Mouse (Mus musculus) lung, postnatal 4 days (tissue): ENCODE data around the gene Apba3.

ENCODE experiments used
- DNase-seq, 2 experiments: peaks; one replicate each; pipeline ENCODE4 v3.0.0; 2021

The Apba3 gene

GRCm38 (mm10) chr10:81306837-81307682 is 40.3 kb downstream of the Apba3 start:
- DNase-seq, result no peak

GRCm38 (mm10) chr10:81309571-81309970 is 42.8 kb downstream of the Apba3 start:
- no peak for DNase-seq

GRCm38 (mm10) chr10:81313581-81313980 is 46.8 kb downstream of the Apba3 start:
- DNase-seq, result no peak

- no peak for DNase-seq
These were observed 47.4 kb downstream of the Apba3 start for GRCm38 (mm10) chr10:81314201-81314600.

GRCm38 (mm10) chr10:81315587-81315986 is 48.8 kb downstream of the Apba3 start:
- no peak for DNase-seq

GRCm38 (mm10) chr10:81316338-81317060 is 49.7 kb downstream of the Apba3 start:
- peak; percentile 59 to 69 for DNase-seq

GRCm38 (mm10) chr10:81317273-81317672 is 50.5 kb downstream of the Apba3 start:
- peak; percentile 80 to 87 for DNase-seq

- DNase-seq, result peak; percentile 47 to 63
These were observed 52.0 kb downstream of the Apba3 start for GRCm38 (mm10) chr10:81318589-81319329.

GRCm38 (mm10) chr10:81319330-81319699 is 52.6 kb downstream of the Apba3 start:
- DNase-seq, result peak in 1 of 2 experiments; percentile 48

- no peak for DNase-seq
These were observed 53.2 kb downstream of the Apba3 start for GRCm38 (mm10) chr10:81319741-81320549.

- DNase-seq, result peak; percentile 100
These were observed 54.0 kb downstream of the Apba3 start, which contains the start of gene Cactin for GRCm38 (mm10) chr10:81320550-81321347. Cactin (plus strand) TSS chr10:81321103.

GRCm38 (mm10) chr10:81321436-81321835 is 54.7 kb downstream of the Apba3 start:
- no peak for DNase-seq

- DNase-seq, result no peak
These were observed 55.7 kb downstream of the Apba3 start for GRCm38 (mm10) chr10:81322444-81322843.
